Mouse (Mus musculus) G1E (cell line): ENCODE data around the gene Cisd2.

Experiments used
- CTCF ChIP-seq: IDR thresholded peaks from 2 replicates; pipeline ENCODE4 v1.5.1; 2012; ENCODE audit warnings: low read depth, low read length, inconsistent platforms, mixed read lengths
- TAL1 ChIP-seq: conservative IDR thresholded peaks from 2 replicates; pipeline ENCODE4 v1.6.1; 2012; ENCODE audit warnings: low read depth, low read length, inconsistent platforms, mixed read lengths

GRCm38 (mm10) chr3:135377445-135377844 is 46.3 kb downstream of the Cisd2 start:
- no peak for TF ChIP-seq CTCF
- no peak for TF ChIP-seq TAL1
